Mouse (Mus musculus) activated CD4-positive, CD25-positive, alpha-beta regulatory T cell, adult 4 months (primary cell): Measurements from ENCODE around the gene Pcgf5. TPM values are rescaled to one million over a fixed set of nuclear protein-coding genes. Genes with fewer than 3 reads are reported as not detected.

Source experiments
- ATAC-seq: one replicate; pipeline ENCODE4 v1.8.0; 2017
- polyA plus RNA-seq, 2 experiments: library from polyadenylated mRNA; unstranded; fragments of 100-300 nt; shearing (Covaris generic); gene quantifications; one replicate each; pipeline ENCODE4 v1.2.1; 2017

Pcgf5 gene
- polyA plus RNA-seq, result 10 to 100 TPM; 37.7 to 39.7 TPM

DNA sequence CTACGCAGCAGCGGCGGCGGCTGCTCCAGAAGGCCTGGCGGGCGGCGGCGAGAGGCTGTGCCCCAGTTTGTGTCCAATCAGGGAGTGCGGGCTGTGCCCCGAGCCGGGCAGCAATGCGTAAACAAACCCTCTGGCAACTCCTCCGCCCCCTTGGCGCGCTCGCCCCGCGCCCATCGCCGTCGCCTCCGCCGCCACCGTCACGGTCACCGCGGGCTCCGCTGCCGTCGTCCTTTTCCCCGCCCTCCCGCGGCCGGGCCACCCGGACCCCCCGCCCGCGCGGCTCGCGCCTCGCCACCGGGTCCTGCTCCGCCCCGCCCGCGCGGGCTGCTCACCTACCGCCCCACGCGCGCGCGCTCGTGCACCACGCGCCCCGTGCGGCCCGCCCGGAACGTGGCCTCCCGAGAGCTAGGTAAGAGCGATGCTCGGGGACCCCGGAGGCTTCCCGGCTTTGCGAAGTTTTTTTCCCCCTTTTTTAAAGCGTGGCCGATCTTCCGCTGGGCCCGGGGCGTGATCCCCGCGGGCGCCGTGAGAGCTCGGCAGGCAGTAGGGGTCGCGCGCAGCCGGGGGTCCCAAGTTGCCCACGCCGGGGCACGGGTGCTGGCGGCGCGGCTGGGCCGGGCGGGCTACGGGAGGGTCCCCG lies at the start of gene Pcgf5:
Pcgf5 (plus strand) TSS at position 149 of the 640 bp plus-strand sequence.
- ATAC-seq, result peak; percentile 34

- ATAC-seq, result no peak
Measured at GRCm38 (mm10) chr19:36305542-36305941, 42.6 kb upstream of the Pcgf5 start.

GRCm38 (mm10) chr19:36314010-36314409 lies 34.1 kb upstream of the Pcgf5 start:
- no peak for ATAC-seq

DNA sequence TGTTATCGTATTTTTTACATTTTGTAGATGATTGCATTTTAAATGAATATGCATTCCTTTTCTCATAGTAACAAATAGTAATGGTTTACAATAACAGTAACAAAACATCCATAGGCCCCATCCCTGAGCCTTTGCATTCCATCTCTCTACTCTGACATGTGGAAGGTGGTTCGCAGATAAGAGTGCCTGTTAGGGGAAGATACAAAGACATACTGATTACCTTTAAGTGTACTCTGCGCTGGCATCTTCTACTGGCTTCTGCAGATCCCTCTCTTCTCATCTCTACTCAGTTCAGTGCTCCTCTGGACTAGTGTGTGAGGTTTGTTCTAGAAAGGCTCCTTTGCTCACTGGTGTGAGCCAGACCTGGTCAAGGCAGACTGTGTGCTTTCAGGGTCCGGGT lies 28.4 kb upstream of the Pcgf5 start:
- ATAC-seq, result no peak

DNA sequence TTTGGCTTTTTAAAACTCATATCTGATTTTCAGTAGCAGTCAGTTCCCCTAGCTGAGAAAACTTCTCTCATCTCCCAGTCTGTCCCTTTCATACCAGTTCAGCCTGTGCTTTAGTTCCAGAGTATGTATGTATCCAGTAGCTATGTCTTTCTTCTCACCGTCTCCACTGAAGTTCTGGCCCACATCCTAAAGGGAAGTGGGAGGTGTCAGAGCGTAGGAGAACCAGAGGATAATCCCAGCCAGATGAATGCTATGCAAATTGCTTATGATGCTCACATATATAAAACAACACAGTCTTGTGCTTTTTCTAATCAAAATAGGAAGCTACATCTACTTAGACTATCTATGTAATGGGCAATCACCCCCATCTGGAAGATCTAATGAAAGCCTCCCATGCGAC lies 27.0 kb upstream of the Pcgf5 start:
- ATAC-seq, result no peak

DNA sequence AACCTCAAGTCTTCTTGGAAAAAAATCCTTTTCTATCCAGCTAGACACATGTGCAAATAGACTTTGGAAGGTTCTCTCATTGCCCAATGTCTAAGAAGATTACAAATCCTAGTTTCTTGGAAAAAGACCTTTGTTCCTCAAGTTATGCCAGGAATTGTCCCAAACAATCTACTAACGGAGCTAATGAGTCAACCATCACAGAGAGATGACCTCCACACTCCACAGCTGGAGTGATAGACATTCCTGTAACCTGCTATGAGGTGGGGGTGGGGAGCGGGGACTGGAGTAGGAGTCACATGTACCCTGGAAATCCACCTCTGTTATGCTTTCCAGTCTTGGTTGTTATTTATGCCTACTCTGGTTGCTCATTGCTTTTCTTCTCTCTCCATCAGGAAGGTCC lies 24.8 kb upstream of the Pcgf5 start:
- ATAC-seq, result no peak

DNA sequence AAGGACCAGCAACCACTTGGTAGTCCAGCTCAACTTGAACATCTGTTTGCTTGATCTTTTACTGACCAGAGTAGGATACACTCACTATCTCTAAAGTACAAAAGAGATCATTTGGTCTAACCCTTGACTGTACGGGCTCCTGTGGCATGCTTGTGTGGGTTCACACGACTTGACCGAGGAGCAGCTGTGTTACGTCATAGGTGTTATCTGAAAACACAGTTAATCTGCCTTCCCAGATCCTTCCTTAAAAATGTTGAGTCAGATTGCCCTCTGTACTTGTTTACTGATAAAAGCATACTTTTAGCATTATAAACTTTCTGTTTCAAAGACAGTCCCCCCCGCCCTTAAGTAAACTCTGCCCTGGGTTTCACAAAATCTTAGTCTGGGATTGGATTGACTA lies 19.4 kb upstream of the Pcgf5 start:
- ATAC-seq, result no peak

DNA sequence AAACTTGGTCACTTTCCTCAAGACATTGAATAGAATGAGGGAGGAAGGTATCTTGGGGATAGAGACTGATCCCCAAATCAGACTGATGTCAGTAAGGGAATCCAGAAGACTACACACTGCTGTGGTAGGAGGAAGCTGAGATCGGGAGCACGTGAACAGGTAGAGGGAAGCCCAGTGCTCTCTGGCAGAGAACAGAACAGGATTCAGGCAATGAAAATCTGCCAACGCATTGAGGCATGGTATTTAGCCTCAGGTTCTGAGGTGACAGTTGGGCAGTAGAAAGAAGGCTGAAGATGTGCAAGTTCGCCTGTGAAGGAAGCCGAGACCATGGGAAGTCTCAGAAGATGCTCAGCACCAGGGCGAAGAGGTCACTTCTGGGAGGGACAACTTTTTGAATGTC lies 733 bp upstream of the Pcgf5 start:
- ATAC-seq, result no peak

DNA sequence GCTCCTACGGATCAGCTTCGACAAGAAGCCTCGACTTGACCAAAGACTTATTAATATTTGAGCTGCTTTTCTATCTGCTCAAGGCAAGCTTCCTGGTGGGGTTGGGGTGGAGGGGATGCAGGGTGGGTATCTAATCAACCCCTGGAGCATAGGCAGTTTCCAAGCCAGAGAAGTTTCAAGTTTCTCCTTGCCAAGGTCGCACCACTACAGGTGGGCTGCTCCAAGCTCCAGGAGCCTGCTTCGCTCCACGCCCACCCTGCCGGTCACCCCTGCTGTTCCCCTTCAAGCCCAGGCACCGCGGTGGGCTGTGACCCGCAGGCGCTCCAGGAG lies 313 bp upstream of the Pcgf5 start:
- ATAC-seq, result no peak

- peak; percentile 55 for ATAC-seq
Measured at GRCm38 (mm10) chr19:36348801-36349486, 835 bp downstream of the Pcgf5 start.

- no peak for ATAC-seq
Measured at GRCm38 (mm10) chr19:36349487-36349955, 1.4 kb downstream of the Pcgf5 start.

GRCm38 (mm10) chr19:36350181-36350580 lies 2.1 kb downstream of the Pcgf5 start:
- ATAC-seq, result peak; percentile 38

GRCm38 (mm10) chr19:36350870-36351269 lies 2.8 kb downstream of the Pcgf5 start:
- no peak for ATAC-seq

GRCm38 (mm10) chr19:36362541-36362940 lies 14.4 kb downstream of the Pcgf5 start:
- ATAC-seq, result no peak

GRCm38 (mm10) chr19:36364757-36365156 lies 16.6 kb downstream of the Pcgf5 start:
- peak; percentile 69 for ATAC-seq

DNA sequence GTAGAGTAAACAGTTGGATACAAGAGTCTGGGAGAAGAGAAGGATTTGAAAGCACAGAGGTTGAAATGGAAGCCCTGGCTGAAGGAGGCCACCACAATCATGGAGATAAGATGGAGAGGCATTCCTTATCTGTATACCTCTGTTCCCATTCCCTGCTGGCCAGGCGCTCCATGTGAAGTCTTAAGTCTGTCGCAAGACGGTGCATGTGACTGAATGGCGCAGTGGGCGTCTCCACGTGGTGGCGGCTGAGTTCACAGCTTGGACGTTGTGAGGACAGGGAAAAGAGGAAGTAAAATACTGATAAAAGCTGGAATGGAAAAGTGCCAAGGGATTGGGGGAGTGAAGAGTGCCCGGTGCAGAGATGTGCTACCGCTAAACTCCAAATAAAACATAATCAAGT lies 23.4 kb downstream of the Pcgf5 start:
- ATAC-seq, result no peak

DNA sequence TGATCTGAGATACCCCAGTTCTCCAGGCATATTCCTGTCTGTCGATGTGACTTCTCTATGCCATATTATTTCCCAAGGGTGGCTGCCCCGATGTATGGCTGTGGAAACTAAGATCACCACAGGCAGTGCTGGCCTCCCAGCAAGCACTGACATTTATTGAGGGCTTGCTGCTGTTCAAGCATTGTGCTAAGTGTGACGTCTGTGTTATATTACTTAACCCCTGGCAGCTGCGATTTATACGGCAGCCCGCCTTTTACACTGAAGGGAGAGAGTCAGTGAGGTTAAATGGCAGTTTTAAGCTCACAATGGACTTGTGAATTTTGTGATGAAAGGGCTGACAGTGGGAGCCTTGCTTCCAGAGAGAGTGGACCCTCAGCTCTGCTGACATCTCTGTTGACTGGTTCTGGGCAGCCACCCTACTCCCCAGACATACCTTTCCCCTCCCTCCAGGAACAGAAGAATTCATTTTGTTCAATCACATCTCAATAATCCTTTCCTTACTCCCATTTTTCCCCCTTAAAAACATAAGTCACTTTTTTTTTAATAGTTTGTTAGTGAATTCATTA lies 25.0 kb downstream of the Pcgf5 start:
- ATAC-seq, result no peak

GRCm38 (mm10) chr19:36375200-36375783 lies 27.2 kb downstream of the Pcgf5 start:
- ATAC-seq, result peak; percentile 83

DNA sequence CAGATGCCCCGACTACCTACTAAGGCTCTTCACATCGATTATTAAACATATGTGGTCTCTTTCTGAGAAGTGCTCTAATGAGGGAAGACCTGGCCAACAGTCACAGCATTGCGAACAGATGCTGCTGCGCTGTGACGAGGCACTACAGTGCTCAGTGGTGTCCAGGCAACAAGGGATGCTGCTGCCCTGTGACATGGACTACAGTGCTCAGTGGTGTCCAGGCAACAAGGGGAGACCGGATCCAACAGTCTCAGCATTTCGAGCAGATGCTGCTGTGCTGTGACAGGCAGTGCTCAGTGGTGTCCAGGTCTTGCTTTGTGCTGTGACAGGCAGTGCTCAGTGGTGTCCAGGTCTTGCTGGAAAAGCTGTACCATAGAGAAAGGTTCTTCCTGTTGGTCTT lies 29.6 kb downstream of the Pcgf5 start:
- ATAC-seq, result no peak

- no peak for ATAC-seq
Measured at GRCm38 (mm10) chr19:36378511-36379232, 30.6 kb downstream of the Pcgf5 start.

GRCm38 (mm10) chr19:36382901-36383300 lies 34.8 kb downstream of the Pcgf5 start:
- ATAC-seq, result peak; percentile 22

GRCm38 (mm10) chr19:36383977-36384376 lies 35.9 kb downstream of the Pcgf5 start:
- peak; percentile 41 for ATAC-seq

DNA sequence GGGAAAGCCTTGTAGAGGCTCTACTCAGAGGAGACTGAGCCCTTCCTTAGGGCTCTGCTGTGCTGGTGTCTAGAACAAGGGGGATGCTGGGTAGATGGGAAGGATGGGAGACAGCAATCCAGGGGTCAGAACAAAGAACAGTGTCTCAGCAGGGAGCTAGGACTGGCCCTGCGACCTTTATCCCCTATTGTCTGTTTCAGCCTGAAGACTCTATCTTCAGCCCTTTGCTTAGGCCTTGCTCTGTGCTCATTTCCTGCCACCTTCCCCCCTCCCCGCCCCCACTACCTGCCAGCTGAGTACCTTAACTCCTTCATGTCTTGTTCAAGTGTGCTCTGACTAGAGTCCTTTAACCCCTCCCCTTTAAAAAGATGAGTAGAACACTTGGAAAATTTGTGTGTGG lies 36.3 kb downstream of the Pcgf5 start:
- ATAC-seq, result peak; percentile 82
